Mouse (Mus musculus): ENCODE results near the gene Tmem18. TPM values are rescaled to one million over a fixed set of nuclear protein-coding genes. Genes with fewer than 3 reads are reported as not detected.

The Tmem18 gene
- polyA plus RNA-seq (2012; rRNA removed): 24.0 and 27.2 TPM in 2 replicates

- DNase-seq (ENCODE audit: low spot score): peak; percentile 77
These were observed at the start of gene Tmem18 for GRCm38 (mm10) chr12:30584356-30584740. TSS of gene Tmem18 (plus strand) at chr12:30584426.

GRCm38 (mm10) chr12:30557349-30557748 is 26.9 kb upstream of the Tmem18 start:
- DNase-seq (ENCODE audit: low spot score): no peak

GRCm38 (mm10) chr12:30561411-30561810 is 22.8 kb upstream of the Tmem18 start:
- no peak for DNase-seq (ENCODE audit: low spot score)

GRCm38 (mm10) chr12:30572075-30572474 is 12.2 kb upstream of the Tmem18 start:
- no peak for DNase-seq (ENCODE audit: low spot score)

- no peak for DNase-seq (ENCODE audit: low spot score)
These were observed 8.3 kb upstream of the Tmem18 start for GRCm38 (mm10) chr12:30575952-30576351.

- no peak for DNase-seq (ENCODE audit: low spot score)
These were observed 6.2 kb upstream of the Tmem18 start for GRCm38 (mm10) chr12:30578019-30578418.

- DNase-seq (ENCODE audit: low spot score): no peak
These were observed 2.9 kb upstream of the Tmem18 start for GRCm38 (mm10) chr12:30581277-30581676.

GRCm38 (mm10) chr12:30583586-30584355 is 455 bp upstream of the Tmem18 start:
- peak; percentile 35 for DNase-seq (ENCODE audit: low spot score)

- no peak for DNase-seq (ENCODE audit: low spot score)
These were observed 637 bp downstream of the Tmem18 start for GRCm38 (mm10) chr12:30584863-30585262.

GRCm38 (mm10) chr12:30591832-30592231 is 7.6 kb downstream of the Tmem18 start:
- no peak for DNase-seq (ENCODE audit: low spot score)

- DNase-seq (ENCODE audit: low spot score): no peak
These were observed 12.7 kb downstream of the Tmem18 start for GRCm38 (mm10) chr12:30596818-30597407.

GRCm38 (mm10) chr12:30598955-30599354 is 14.7 kb downstream of the Tmem18 start:
- no peak for DNase-seq (ENCODE audit: low spot score)

- no peak for DNase-seq (ENCODE audit: low spot score)
These were observed 15.2 kb downstream of the Tmem18 start for GRCm38 (mm10) chr12:30599474-30599873.

- DNase-seq (ENCODE audit: low spot score): no peak
These were observed 15.8 kb downstream of the Tmem18 start for GRCm38 (mm10) chr12:30599997-30600396.

- DNase-seq (ENCODE audit: low spot score): no peak
These were observed 19.8 kb downstream of the Tmem18 start for GRCm38 (mm10) chr12:30604012-30604411.

GRCm38 (mm10) chr12:30604876-30605275 is 20.6 kb downstream of the Tmem18 start:
- DNase-seq (ENCODE audit: low spot score): no peak

- DNase-seq (ENCODE audit: low spot score): no peak
These were observed 21.7 kb downstream of the Tmem18 start for GRCm38 (mm10) chr12:30605941-30606340.

GRCm38 (mm10) chr12:30606743-30607142 is 22.5 kb downstream of the Tmem18 start:
- DNase-seq (ENCODE audit: low spot score): no peak

- no peak for DNase-seq (ENCODE audit: low spot score)
These were observed 34.2 kb downstream of the Tmem18 start for GRCm38 (mm10) chr12:30618425-30618824.

GRCm38 (mm10) chr12:30628466-30628865 is 44.2 kb downstream of the Tmem18 start:
- DNase-seq (ENCODE audit: low spot score): no peak

- no peak for DNase-seq (ENCODE audit: low spot score)
These were observed 50.3 kb downstream of the Tmem18 start for GRCm38 (mm10) chr12:30634534-30634933.
